25 mouse cellular contexts compared by ENCODE assay signal in genomic region chr3:34573312-34573711, GRCm38 (mm10).
A peak's percentile ranks its signal among the peaks of the same experiment; 100 is the strongest.
DNase-seq lines count a peak whose midpoint lies in the region; ATAC-seq lines count a peak whose summit lies in the region.
"Had no signal": no experiment of that assay in that cellular context is flagged by ENCODE, and none has a peak within 500 bp of the region (broad histone marks: within the 10 kb centered on the region; RNA-seq: fewer than 3 reads in every experiment).

No protein-coding gene starts in this region.

- WGBS in forebrain, embryonic 14.5 days = 77% methylated on average over 7 of the region's 7 CpGs
- 95% methylated on average over 7 of the region's 7 CpGs for WGBS in forebrain, embryonic 11.5 days
- 91% methylated on average over 7 of the region's 7 CpGs for WGBS in hindbrain, embryonic 10.5 days
- 89% methylated on average over 7 of the region's 7 CpGs for WGBS in hindbrain, embryonic 11.5 days

- no peak for ATAC-seq in forebrain, embryonic 14.5 days
- ATAC-seq in forebrain, embryonic 11.5 days (replicated peaks; ENCODE audit: low FRiP score) = no peak
- ATAC-seq in hindbrain, embryonic 11.5 days (ENCODE audit: low FRiP score) = no peak
- ATAC-seq: activated CD4-positive, CD25-positive, alpha-beta regulatory T cell, adult 4 months; CD4-positive, CD25-positive, alpha-beta regulatory T cell, adult 4 months; forebrain, embryonic 15.5 days; forebrain, postnatal 0 days; Patski had no signal

- H3K4me1 ChIP-seq in forebrain, embryonic 14.5 days (ENCODE audit: control insufficient read depth, insufficient read depth, low read length) = peaks cover 38% of the 10 kb centered on the region; the same call in 1 of the 2 replicates
- peaks cover 20% of the 10 kb centered on the region for H3K4me1 ChIP-seq in forebrain, embryonic 11.5 days (replicated peaks; ENCODE audit: control insufficient read depth, insufficient read depth, low read length)
- peaks cover 71% of the 10 kb centered on the region for H3K4me1 ChIP-seq in hindbrain, embryonic 10.5 days (replicated peaks)
- H3K4me1 ChIP-seq in hindbrain, embryonic 11.5 days (replicated peaks; ENCODE audit: control insufficient read depth, insufficient read depth, low read length) = no peaks in the 10 kb centered on the region; the same call in 1 of the 2 replicates

- H3K4me3 ChIP-seq in forebrain, embryonic 14.5 days (ENCODE audit: low read depth, low read length) = no peak overlapping the region
- H3K4me3 ChIP-seq in forebrain, embryonic 11.5 days (ENCODE audit: low read depth, low read length) = no peak overlapping the region
- no peak overlapping the region for H3K4me3 ChIP-seq in hindbrain, embryonic 10.5 days
- no peak overlapping the region for H3K4me3 ChIP-seq in hindbrain, embryonic 11.5 days (ENCODE audit: low read depth, low read length)
- H3K4me3 ChIP-seq: embryonic facial prominence, embryonic 10.5 days; embryonic facial prominence, embryonic 12.5 days; forebrain, embryonic 12.5 days; forebrain, embryonic 15.5 days had no signal

- H3K27ac ChIP-seq in forebrain, embryonic 14.5 days (ENCODE audit: low read depth, low read length) = no peak overlapping the region
- no peak overlapping the region for H3K27ac ChIP-seq in forebrain, embryonic 11.5 days (ENCODE audit: low read depth, low read length)
- H3K27ac ChIP-seq in hindbrain, embryonic 10.5 days = peak overlapping the region; percentile 78
- no peak overlapping the region for H3K27ac ChIP-seq in hindbrain, embryonic 11.5 days (ENCODE audit: low read depth, low read length)
- H3K27ac ChIP-seq: embryonic facial prominence, embryonic 10.5 days; embryonic facial prominence, embryonic 12.5 days; forebrain, embryonic 12.5 days had no signal

- no peaks in the 10 kb centered on the region for H3K9me3 ChIP-seq in forebrain, embryonic 14.5 days (replicated peaks; ENCODE audit: control insufficient read depth, low read length)
- H3K9me3 ChIP-seq in forebrain, embryonic 11.5 days (ENCODE audit: control insufficient read depth, low read length) = no peaks in the 10 kb centered on the region
- no peaks in the 10 kb centered on the region for H3K9me3 ChIP-seq in hindbrain, embryonic 10.5 days
- no peaks in the 10 kb centered on the region for H3K9me3 ChIP-seq in hindbrain, embryonic 11.5 days (ENCODE audit: control insufficient read depth, low read length)
- H3K9me3 ChIP-seq: embryonic facial prominence, embryonic 10.5 days; embryonic facial prominence, embryonic 12.5 days; forebrain, embryonic 12.5 days; forebrain, embryonic 15.5 days had no signal

- H3K9ac ChIP-seq in forebrain, embryonic 14.5 days (ENCODE audit: low read length) = no peak overlapping the region
- H3K9ac ChIP-seq in forebrain, embryonic 11.5 days (ENCODE audit: low read length) = no peak overlapping the region
- no peak overlapping the region for H3K9ac ChIP-seq in hindbrain, embryonic 11.5 days (ENCODE audit: low read depth, low read length)
- H3K9ac ChIP-seq: embryonic facial prominence, embryonic 12.5 days; forebrain, embryonic 12.5 days; forebrain, embryonic 15.5 days; forebrain, postnatal 0 days had no signal

- no peak overlapping the region for H3K4me2 ChIP-seq in forebrain, embryonic 14.5 days (ENCODE audit: low read length)
- no peak overlapping the region for H3K4me2 ChIP-seq in forebrain, embryonic 11.5 days (ENCODE audit: low read depth, low read length, severe bottlenecking)
- H3K4me2 ChIP-seq in hindbrain, embryonic 11.5 days (replicated peaks; ENCODE audit: low read depth, low read length) = no peak overlapping the region
- H3K4me2 ChIP-seq: embryonic facial prominence, embryonic 12.5 days; forebrain, embryonic 12.5 days; forebrain, embryonic 15.5 days had no signal

- DNase-seq in cerebellum, postnatal 10 days = peak; percentile 25 to 32
- DNase-seq in cerebellum, adult 8-10 months = no peak
- peak; percentile 48 for DNase-seq in forebrain, embryonic 14.5 days (ENCODE audit: low spot score)
- no peak for DNase-seq in forebrain, embryonic 11.5 days (ENCODE audit: low spot score)
- DNase-seq in hindbrain, embryonic 10.5 days (ENCODE audit: low spot score) = no peak
- DNase-seq in hindbrain, embryonic 11.5 days (ENCODE audit: low spot score) = no peak
- peak; percentile 31 for DNase-seq in brain, adult 2 months (ENCODE audit: low read depth, low spot score)
- DNase-seq in thymus, postnatal 0 days (ENCODE audit: low spot score) = no peak
- DNase-seq: adrenal gland, adult 8-10 months; adrenal gland, postnatal 14 days; adrenal gland, postnatal 36 days; B cell, adult 2 months; cerebellum, adult 11-12 months; cerebellum, adult 2 months; cerebellum, postnatal 25 days; forebrain, postnatal 0 days had no signal

- no peaks in the 10 kb centered on the region; the same call in 1 of the 2 replicates for H3K27me3 ChIP-seq in forebrain, embryonic 14.5 days (replicated peaks; ENCODE audit: control insufficient read depth, insufficient read depth, low read length)
- H3K27me3 ChIP-seq in forebrain, embryonic 11.5 days (ENCODE audit: control insufficient read depth, insufficient read depth, low read length) = no peaks in the 10 kb centered on the region; the same call in 1 of the 2 replicates
- no peaks in the 10 kb centered on the region; the same call in 1 of the 2 replicates for H3K27me3 ChIP-seq in hindbrain, embryonic 10.5 days (ENCODE audit: insufficient read depth, poor library complexity, severe bottlenecking)
- H3K27me3 ChIP-seq in hindbrain, embryonic 11.5 days (ENCODE audit: control insufficient read depth, insufficient read depth, low read length) = no peaks in the 10 kb centered on the region
- H3K27me3 ChIP-seq: CH12.LX; embryonic facial prominence, embryonic 12.5 days; forebrain, embryonic 15.5 days had no signal

- H3K36me3 ChIP-seq in forebrain, embryonic 14.5 days (ENCODE audit: control insufficient read depth, insufficient read depth, low read length) = no peaks in the 10 kb centered on the region
- no peaks in the 10 kb centered on the region for H3K36me3 ChIP-seq in forebrain, embryonic 11.5 days (ENCODE audit: control insufficient read depth, insufficient read depth, low read length)
- peaks cover 7% of the 10 kb centered on the region; the same call in 1 of the 2 replicates for H3K36me3 ChIP-seq in hindbrain, embryonic 10.5 days
- no peaks in the 10 kb centered on the region for H3K36me3 ChIP-seq in hindbrain, embryonic 11.5 days (ENCODE audit: control insufficient read depth, insufficient read depth, low read length)
- H3K36me3 ChIP-seq: embryonic facial prominence, embryonic 10.5 days; embryonic facial prominence, embryonic 12.5 days; forebrain, embryonic 15.5 days; G1E had no signal

Comparison
In these comparisons a context has a peak if more than half of its experiments do, and no peak if none do; other contexts are left out.
1. DNase-seq: peak in cerebellum, postnatal 10 days (2 of 2), forebrain, embryonic 14.5 days (single experiment) and brain, adult 2 months (single experiment); none in cerebellum, adult 8-10 months (single experiment), forebrain, embryonic 11.5 days (single experiment), hindbrain, embryonic 10.5 days (single experiment), hindbrain, embryonic 11.5 days (single experiment) and thymus, postnatal 0 days (single experiment).